8 mouse cellular contexts compared by ENCODE assay signal in genomic region chr17:14279966-14280300, GRCm38 (mm10). TPM values are rescaled to one million over a fixed set of nuclear protein-coding genes. Genes with fewer than 3 reads are reported as not detected.
DNase-seq lines count a peak whose midpoint lies in the region; ATAC-seq and TF ChIP-seq lines count a peak whose summit lies in the region.

No protein-coding gene starts in this region.

- H3K4me3 ChIP-seq in left cerebral cortex, adult 2 months: peak overlapping the region; percentile 53
- H3K4me3 ChIP-seq in forebrain, embryonic 11.5 days (ENCODE audit: low read depth, low read length): peak overlapping the region; percentile 34
- H3K4me3 ChIP-seq in limb, embryonic 11.5 days (ENCODE audit: low read depth, low read length): peak overlapping the region; percentile 48
- peak overlapping the region; percentile 44 for H3K4me3 ChIP-seq in neural tube, embryonic 13.5 days

- no peaks in the 10 kb centered on the region for H3K9me3 ChIP-seq in forebrain, embryonic 11.5 days (ENCODE audit: control insufficient read depth, low read length)
- no peaks in the 10 kb centered on the region for H3K9me3 ChIP-seq in limb, embryonic 11.5 days (ENCODE audit: control insufficient read depth, low read length)
- no peaks in the 10 kb centered on the region for H3K9me3 ChIP-seq in neural tube, embryonic 13.5 days

- TF ChIP-seq CTCF in left cerebral cortex, adult 2 months (IDR thresholded peaks at IDR 0.05): no peak

- intact Hi-C loops in left cerebral cortex, adult 2 months (cut with DNase I): no loop called here

- H3K4me2 ChIP-seq in forebrain, embryonic 11.5 days (ENCODE audit: low read depth, low read length, severe bottlenecking): peak overlapping the region; percentile 72
- H3K4me2 ChIP-seq in limb, embryonic 11.5 days (ENCODE audit: low read depth, severe bottlenecking): peak overlapping the region; percentile 93
- peak overlapping the region; percentile 76 for H3K4me2 ChIP-seq in neural tube, embryonic 13.5 days

- peaks cover 12% of the 10 kb centered on the region; the same call in 1 of the 2 replicates for H3K4me1 ChIP-seq in forebrain, embryonic 11.5 days (replicated peaks; ENCODE audit: control insufficient read depth, insufficient read depth, low read length)
- H3K4me1 ChIP-seq in limb, embryonic 11.5 days (ENCODE audit: control insufficient read depth, insufficient read depth, low read length): peaks cover 12% of the 10 kb centered on the region
- H3K4me1 ChIP-seq in neural tube, embryonic 13.5 days (replicated peaks): peaks cover 20% of the 10 kb centered on the region

- H3K27ac ChIP-seq in left cerebral cortex, adult 2 months: no peak overlapping the region
- H3K27ac ChIP-seq in forebrain, embryonic 11.5 days (ENCODE audit: low read depth, low read length): no peak overlapping the region
- H3K27ac ChIP-seq in limb, embryonic 11.5 days (replicated peaks; ENCODE audit: low read depth, low read length): no peak overlapping the region
- no peak overlapping the region for H3K27ac ChIP-seq in neural tube, embryonic 13.5 days (replicated peaks)

- DNase-seq in left cerebral cortex, adult 2 months (ENCODE audit: extremely low spot score in 1 of 2, low spot score in 2 of 2): no peak
- no peak for DNase-seq in left cerebral cortex, adult 18-20 months (ENCODE audit: low spot score in 2 of 2)
- no peak for DNase-seq in forebrain, embryonic 11.5 days (ENCODE audit: low spot score)
- DNase-seq in limb, embryonic 11.5 days (ENCODE audit: low spot score): no peak
- no peak for DNase-seq in frontal cortex, adult 2 months (ENCODE audit: extremely low spot score in 1 of 2, low spot score in 1 of 2)
- DNase-seq in urinary bladder, postnatal 10 days (ENCODE audit: low spot score): no peak

- peaks cover 38% of the 10 kb centered on the region for H3K27me3 ChIP-seq in forebrain, embryonic 11.5 days (ENCODE audit: control insufficient read depth, insufficient read depth, low read length)
- peaks cover 35% of the 10 kb centered on the region for H3K27me3 ChIP-seq in limb, embryonic 11.5 days (ENCODE audit: control insufficient read depth, insufficient read depth, low read length)
- peaks cover 76% of the 10 kb centered on the region for H3K27me3 ChIP-seq in neural tube, embryonic 13.5 days

- ATAC-seq in forebrain, embryonic 11.5 days (replicated peaks; ENCODE audit: low FRiP score): no peak
- ATAC-seq in limb, embryonic 11.5 days (ENCODE audit: insufficient number of reproducible peaks, low FRiP score, low TSS enrichment, low read depth): peak; percentile 11; the same call in 1 of the 2 replicates
- ATAC-seq in neural tube, embryonic 13.5 days (ENCODE audit: low read depth): no peak
- ATAC-seq in megakaryocyte progenitor cell, adult 5-6 weeks (replicated peaks; ENCODE audit: poor library complexity): no peak

- under 1% methylated on average over 10 of the region's 10 CpGs for WGBS in forebrain, embryonic 11.5 days
- WGBS in limb, embryonic 11.5 days: 1% methylated on average over 10 of the region's 10 CpGs
- WGBS in neural tube, embryonic 13.5 days: 1% methylated on average over 10 of the region's 10 CpGs

- no peak overlapping the region for H3K9ac ChIP-seq in forebrain, embryonic 11.5 days (ENCODE audit: low read length)
- 0 out of 2 replicates have a peak overlapping the region, but pooled peaks have one; percentile 3 for H3K9ac ChIP-seq in limb, embryonic 11.5 days (ENCODE audit: low read length)
- peak overlapping the region; percentile 58 for H3K9ac ChIP-seq in neural tube, embryonic 13.5 days

- no peaks in the 10 kb centered on the region for H3K36me3 ChIP-seq in forebrain, embryonic 11.5 days (ENCODE audit: control insufficient read depth, insufficient read depth, low read length)
- no peaks in the 10 kb centered on the region for H3K36me3 ChIP-seq in limb, embryonic 11.5 days (ENCODE audit: control insufficient read depth, insufficient read depth, low read length)
- no peaks in the 10 kb centered on the region for H3K36me3 ChIP-seq in neural tube, embryonic 13.5 days

RNA-seq across cellular contexts. Expression of gene Smoc2, which starts 0.6 kb away (rescaled TPM):
- total RNA-seq in left cerebral cortex, adult 2 months (2021): 10 to 100 TPM; 13.2 to 13.7 TPM
- 10 to 100 TPM; 15.6 to 18.3 TPM for total RNA-seq in left cerebral cortex, adult 18-20 months (2021)
- polyA plus RNA-seq in forebrain, embryonic 11.5 days (2014; fragmentation: Nextera tagmentation; extraction: Ambion mirVana): 8.2 and 10.3 TPM in 2 replicates
- 37.0 and 39.8 TPM in 2 replicates for polyA plus RNA-seq in limb, embryonic 11.5 days (2014; fragmentation: Nextera tagmentation; extraction: Ambion mirVana)
- polyA plus RNA-seq in neural tube, embryonic 13.5 days (2015; fragmentation: Nextera tagmentation; extraction: Ambion mirVana): 5.8 and 16.8 TPM in 2 replicates
- 14.2 and 18.9 TPM in 2 replicates for polyA plus RNA-seq in frontal cortex, adult 2 months (2012; rRNA removed)
- not detected in 2 replicates for total RNA-seq in megakaryocyte progenitor cell, adult 5-6 weeks (2015)
- not detected in 2 replicates for total RNA-seq in megakaryocyte progenitor cell, adult 5-6 weeks (2017)
